Mouse (Mus musculus): ENCODE results near the gene M1ap.

M1ap gene

DNA sequence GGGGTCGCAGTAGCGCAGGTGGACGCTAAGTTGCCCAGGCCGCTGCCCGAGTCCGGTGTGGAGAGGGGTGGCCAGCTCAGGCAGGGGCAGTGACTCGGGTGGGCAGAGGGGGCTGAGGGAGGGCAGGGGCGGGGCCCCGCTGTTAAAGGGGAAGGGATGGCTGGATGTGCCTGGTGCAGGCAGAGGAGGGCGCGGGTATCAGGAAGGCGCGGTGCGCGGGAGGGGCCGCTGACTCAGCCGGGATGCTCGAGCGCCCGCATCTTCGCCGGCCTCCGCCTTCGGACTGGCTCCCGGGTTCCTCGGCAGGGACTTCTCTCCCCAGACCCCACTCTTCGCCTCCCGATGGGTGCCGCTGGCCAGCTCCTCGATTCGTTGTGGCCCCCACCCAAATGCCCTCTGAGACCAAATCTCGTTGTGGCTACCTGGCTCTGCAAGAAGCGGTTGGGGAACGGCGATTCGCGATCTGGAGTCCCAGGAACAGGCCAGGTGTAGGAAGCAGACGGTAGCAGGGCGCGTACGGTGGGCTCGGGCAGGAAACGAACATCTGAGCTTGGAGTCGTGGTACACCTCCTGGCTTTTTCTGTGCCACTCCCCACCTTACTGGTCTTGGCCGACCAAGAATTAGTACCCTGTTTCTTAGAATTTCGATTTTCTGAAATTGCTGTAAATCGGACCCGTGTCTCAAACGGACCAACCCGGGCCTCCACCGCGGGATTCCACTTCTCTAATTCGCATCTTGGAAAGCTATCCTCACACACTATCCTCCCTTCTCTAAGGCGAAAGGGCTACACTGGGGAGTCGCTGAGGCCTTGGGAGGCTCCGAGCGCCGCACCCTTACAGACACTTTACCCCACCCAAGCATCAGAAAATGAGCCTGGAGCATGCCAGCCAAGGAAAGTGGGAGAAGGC is 123.9 kb downstream of the M1ap start:
- no peak for DNase-seq (ENCODE audit: low read depth, low spot score)

DNA sequence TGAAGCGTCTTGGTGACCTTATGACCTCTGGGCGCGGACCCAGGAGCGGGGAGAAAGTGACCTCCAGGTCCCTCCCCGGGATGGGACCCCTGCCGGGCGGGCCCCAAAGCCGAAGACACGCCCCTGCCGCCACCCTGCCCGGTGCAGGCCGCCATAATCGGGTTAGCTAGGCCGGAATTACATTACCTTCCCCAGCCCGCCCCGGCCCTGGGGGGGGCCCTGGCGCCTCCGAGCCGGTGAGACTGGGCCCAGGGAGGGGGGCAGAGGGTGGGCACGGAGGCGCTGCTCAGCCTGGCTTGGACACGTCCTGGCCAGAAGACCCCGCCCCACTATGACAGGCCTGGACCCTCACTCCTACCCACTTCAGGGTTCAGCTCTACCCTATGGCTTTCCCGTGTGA is 124.5 kb downstream of the M1ap start:
- DNase-seq (ENCODE audit: low read depth, low spot score) = no peak

DNA sequence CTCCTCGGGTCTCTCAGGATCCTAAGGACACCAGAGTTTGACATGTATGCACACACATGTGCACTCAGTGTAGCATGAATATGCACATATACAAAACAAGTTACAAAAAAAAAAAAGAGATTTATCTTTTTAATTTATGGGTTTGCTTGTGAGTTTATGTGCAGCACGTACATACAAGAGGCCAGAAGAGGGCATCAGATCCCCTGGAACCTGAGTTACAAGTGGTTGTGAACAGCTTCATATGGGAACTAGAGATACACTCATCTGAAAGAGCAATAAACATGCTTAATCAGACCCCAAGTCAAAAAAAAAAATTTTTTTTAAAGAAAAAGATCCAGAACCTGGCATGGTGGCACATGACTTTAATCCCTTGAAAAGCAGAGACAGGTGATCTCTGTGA is 128.3 kb downstream of the M1ap start:
- DNase-seq (ENCODE audit: low read depth, low spot score) = no peak

DNA sequence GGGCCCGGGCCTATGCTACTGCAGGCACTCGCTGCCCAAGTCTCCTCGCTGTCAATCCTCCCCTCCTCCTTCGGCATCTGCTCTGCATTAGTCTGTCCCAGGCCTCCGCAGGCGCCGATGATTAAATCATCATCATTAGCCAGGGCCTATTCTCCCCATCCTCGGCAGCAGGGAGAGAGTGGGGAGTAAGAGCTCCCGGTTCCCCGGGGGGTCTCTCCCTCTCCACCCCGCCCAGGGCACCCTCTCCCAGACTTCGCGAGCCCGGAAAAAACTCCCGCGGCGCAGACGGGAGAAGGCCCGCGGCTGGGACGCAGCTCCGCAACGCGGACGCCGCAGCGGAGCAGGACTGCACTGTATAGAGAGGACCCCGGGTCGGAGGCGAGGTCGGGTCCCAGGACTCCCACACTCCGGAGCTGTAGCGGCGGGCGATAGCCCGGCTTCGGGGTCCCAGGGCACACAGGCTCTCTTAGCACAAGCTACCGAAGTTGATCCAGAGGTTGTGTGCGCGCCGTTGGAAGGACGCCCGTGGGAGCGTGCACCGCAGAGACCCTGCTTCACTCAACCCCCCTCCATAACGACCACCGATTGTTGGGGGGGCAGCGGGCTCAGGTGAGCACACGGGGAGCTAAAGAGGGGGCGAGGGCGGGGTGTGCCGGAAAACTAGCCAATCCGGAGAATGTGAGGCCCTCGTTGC is 131.1 kb downstream of the M1ap start, which contains the start of gene Pcgf1:
Gene Pcgf1, plus strand, starts transcription at position 240 of the 694 bp plus-strand sequence.
- DNase-seq (ENCODE audit: low read depth, low spot score) = peak; percentile 29

- peak; percentile 94 for DNase-seq (ENCODE audit: low read depth, low spot score)
Observed at GRCm38 (mm10) chr6:83078324-83078858, 131.7 kb downstream of the M1ap start.

All from telencephalon, adult 2 months (tissue).